Mouse (Mus musculus) hematopoietic stem cell, adult 5-6 weeks (primary cell): ENCODE measurements at regions not wholly inside any gene's neighbourhood (a gene's known extent, or its start where the extent isn't known, plus 50 kb on each side); places are given as distances from the start of the nearest gene placed in this dataset.

Source experiments
- ATAC-seq, 2 experiments: fragments of 125-278 bp in 1 of 2; replicated peaks in 1 of 2; 2 replicates each; pipeline ENCODE4 v1.8.0; 2016 to 2017; ENCODE audit warnings: inconsistent platforms in 2 of 2, mild to moderate bottlenecking in 2 of 2, moderate number of reproducible peaks in 2 of 2, low read depth in 1 of 2, moderate TSS enrichment in 1 of 2; ENCODE audit not compliant: low FRiP score in 2 of 2, poor library complexity in 2 of 2, severe bottlenecking in 2 of 2, insufficient read depth in 1 of 2, low TSS enrichment in 1 of 2

DNA sequence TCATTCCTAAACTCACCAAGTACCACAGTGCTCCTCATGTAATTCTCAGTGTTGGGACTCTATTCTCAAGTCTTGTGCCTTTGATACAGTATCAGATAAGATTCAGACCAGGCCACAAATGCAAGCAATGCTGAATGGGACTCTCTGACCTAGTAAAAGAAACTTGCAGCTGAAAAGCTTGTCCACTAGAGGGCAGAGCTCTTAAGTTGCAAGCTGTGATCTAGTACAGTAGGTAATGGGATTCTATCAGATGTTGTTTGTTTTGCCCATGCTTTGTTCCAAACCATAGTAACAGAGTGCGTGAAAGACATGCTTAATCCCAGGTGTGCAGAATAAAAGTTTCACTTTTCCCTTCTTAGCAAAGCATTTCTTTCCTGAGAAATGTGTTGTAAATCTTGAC is 383.2 kb upstream of the Chrm2 start:
- ATAC-seq: peak; percentile 56 to 82

- no peak for ATAC-seq
Measured at GRCm38 (mm10) chr6:36002090-36002489, 385.8 kb upstream of the Chrm2 start.

GRCm38 (mm10) chr6:35988891-35989290 is 399.0 kb upstream of the Chrm2 start:
- ATAC-seq: peak; percentile 92 to 95

DNA sequence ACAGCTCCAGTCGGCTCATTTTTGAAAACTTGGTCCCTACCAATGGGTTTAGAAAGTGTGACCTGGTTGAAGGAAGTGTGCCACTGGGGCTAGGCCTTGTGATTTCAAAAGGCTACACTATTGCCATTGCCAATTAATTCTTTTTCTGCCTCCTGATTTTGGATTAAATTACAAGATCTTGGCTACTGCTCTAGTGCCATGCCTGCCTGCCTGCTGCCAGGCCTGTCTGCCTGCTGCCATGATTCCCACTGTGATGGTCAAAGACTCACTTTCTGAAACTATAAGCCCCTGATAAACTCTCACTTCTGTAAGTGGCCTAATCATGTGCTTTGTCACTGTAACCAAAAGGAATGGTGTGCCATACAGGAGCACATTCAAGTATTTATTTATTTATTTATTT is 400.4 kb upstream of the Mtpn start:
- no peak for ATAC-seq

DNA sequence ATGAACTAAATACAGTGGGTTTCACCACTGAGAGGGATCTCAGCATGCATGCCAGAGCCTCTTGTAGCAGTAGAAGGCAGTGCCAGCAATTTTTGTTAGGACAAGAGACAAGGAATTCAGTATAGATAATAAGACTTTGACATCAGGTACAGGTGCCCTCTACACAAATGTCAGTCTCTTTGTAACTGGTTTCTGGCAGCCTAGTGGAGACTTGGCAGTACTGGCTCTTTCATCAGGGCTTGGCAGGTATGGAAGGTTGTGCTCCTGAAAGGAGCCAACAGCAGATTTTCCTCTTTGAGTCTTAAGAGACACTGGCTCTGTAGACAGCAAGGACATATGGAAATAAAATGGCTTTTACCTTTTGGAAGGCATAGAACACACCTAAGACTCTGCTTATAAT is 384.5 kb upstream of the Mtpn start:
- ATAC-seq: no peak

DNA sequence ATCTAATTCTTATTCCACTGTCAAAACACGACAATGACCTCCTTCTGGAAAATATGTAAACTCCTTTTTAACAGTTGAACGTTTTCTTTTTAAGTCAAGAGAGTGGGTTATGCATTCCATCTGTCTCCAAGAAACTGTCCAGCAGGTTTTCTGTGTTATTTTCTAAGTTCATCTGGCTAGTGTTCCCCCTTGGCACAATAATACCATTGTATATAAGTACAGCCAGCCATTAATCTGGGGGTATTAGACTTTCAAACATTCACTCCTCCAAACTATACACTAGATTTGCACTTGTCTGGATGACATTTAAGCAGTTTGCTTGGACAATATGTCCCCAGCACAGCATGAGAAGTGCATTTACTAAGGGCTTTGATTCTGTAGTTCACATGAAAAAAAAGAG is 358.3 kb upstream of the Mtpn start:
- no peak for ATAC-seq

DNA sequence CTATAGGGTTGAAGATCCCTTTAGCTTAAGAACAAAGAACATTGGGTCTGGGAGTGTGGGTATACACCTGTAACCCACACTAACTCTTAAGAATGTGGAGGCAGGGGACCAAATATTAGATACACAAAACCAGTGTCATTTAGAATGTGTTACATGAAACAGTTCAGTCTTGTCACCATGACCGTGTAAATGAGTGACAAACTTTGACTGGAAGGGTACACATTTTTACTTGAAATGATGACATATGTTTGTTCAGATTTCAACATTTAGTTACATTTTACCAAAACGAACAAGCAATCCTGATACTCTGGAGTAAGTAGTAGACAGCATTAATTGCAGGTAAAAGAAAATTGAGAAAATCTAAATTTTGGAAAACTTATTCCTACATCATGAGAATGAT is 356.0 kb upstream of the Mtpn start:
- ATAC-seq: no peak

- ATAC-seq: no peak
Measured at GRCm38 (mm10) chr6:35874671-35875070, 335.0 kb upstream of the Mtpn start.

GRCm38 (mm10) chr6:35871388-35871787 is 331.7 kb upstream of the Mtpn start:
- no peak for ATAC-seq

GRCm38 (mm10) chr6:35864218-35864617 is 324.5 kb upstream of the Mtpn start:
- ATAC-seq: no peak

- no peak for ATAC-seq
Measured at GRCm38 (mm10) chr6:35853993-35854392, 314.3 kb upstream of the Mtpn start.

DNA sequence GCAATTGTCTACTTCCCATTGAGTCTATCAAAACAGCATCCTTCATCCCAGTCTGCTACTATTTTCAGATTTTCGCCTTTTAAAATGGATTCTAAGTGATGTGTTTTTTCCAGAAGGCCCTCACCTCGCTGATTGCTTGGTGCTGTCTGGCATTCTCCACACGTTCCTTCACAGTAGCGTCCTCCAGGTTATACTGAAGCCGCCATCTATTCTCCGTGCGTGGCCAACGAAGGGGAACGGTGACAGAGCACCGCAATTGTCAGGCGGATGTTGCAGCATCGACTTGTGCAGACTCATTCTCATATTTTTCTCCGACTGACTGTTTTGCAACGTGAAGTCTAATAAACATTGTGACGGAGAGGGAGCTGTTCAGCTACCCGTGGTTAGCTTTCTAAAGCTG is 277.0 kb upstream of the Mtpn start:
- ATAC-seq: no peak

DNA sequence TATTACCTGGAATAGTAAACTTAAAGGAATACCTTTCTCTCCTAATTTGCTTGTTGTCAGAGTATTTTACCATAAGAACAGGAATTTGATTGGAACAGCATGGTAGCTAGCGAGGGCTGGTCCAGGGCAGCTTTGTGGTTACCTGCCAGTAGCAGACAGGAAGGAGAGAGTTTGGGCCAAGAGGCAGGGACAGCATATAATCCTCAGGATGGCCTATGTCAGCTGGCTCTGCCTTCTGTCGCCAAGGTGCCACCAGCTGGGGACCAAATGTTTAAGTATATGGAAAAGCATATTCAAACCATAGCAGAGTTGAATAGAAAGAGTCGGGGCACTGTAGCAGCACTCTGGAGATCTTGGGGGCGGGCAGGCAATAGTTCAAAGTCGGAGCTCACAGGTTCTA is 274.8 kb upstream of the Mtpn start:
- ATAC-seq: no peak

DNA sequence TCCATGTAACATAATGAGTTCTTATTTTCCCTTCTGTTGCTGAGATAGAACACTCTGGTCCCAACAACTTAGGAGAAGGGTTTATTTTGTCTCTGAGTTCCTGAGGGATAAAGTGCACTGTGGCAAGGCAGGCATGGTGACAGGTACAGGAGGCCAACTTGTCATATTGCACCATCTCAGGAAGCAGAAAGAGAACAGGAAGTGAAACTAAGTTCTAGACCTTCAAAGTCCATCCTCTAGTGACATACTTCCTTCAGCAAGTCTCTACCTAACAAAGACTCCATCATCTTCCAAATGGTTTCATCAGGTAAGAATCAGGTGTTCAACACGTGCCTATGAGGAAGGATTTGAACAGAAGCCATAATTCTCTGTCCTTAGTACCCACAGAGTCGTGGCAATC is 266.1 kb upstream of the Mtpn start:
- ATAC-seq: no peak

DNA sequence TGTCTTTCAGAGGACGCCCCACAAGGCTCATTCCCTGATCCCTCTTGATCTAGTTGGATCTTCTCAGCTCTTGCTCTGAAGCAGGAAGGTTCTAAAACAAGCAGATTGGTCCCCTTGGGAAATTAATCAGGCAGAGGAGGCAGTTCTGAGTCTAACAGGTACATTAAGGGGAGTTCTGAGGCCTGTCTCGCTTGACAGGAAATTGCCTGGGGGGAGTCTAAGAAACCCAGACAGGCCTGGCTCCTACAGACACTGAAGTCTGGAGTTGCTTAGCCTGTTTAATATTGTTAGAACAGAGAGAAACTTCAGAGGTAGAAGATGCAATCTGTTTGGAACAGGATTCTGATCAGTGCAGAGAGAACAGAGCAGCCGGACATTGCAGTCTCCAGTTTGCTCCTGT is 264.4 kb upstream of the Mtpn start:
- no peak for ATAC-seq

DNA sequence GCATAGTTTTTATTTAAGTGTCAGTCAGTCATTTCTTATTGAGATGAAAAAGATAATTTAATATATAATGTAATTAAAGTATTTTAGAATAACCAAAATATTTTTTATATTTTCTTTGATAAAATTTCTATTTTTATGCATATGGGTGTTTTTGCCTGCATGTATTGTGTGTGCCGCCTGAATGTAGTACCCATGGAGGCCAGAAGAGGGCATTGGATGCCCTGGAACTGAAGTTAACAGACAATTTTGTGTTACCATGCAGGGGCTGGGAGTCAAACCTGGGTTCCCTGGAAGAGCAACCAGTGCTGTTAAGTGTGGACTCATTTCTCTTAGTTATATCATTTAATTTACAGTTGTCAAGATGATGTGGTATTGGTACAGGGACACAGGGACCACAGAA is 240.0 kb upstream of the Mtpn start:
- no peak for ATAC-seq

DNA sequence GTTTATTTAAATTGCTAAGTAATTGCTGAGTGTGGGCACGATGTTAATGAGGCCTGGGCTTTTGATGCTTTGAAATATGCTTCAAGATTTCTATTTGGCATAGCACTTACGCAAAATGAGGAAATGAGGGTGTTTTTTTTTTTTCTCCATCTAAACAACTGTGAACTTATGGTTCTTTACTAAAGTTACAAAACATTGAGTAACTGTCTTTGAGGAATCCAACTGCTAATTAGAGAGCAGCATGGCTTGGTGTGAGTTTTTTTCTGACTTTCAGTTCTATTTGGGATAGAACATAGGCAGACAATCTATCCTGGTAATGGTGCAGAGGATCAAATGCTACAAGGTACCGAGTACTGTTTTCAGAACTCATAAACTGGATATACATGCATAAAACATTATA is 231.2 kb upstream of the Mtpn start:
- no peak for ATAC-seq

DNA sequence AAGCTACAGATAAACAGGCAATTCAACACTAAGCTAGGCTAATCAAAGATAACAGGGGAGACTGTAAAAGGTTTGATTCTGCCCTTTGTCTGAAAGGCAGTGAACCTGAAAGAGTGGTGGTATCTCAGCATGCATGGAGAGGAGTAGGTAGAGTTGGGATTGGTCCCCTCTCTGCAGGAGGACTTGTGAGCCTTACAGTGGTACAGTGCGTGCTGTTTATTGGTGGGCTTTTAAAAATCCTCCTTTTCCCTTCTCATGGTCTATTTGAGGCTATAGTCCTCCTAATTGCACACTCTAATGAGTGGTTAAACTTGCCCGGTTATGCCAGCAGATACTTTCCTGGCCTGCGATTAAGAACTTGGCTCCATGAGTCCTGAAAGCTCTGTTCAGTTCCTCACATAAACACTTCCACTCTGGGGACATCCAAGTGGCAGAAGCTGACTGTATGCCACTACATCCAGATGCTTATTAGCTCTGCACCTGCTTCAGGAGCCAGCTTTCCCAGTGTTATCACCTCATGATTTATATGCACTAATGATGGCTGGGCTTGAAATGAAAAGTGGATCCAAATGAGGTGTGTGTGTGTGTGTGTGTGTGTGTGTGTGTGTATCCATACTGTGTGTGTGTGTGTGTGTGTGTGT is 220.0 kb upstream of the Mtpn start:
- no peak for ATAC-seq

DNA sequence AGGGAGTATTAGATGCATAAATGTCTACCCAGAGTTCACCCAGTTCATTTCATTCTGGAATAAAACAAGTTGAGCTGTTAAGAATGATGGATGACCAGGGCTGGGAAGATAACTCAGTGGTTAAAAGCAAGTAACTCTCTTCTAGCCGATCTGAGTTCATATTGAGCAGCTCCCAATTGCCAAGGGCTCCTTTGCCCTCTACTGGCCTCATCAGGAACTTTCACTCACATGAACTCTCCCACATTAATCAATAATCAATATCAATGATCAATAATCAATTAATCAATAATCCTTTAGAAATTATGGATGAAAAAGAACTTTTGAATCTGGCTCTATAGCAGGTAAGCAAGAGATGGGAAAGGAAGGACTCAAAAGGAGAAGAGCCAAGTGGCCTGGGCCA is 206.3 kb upstream of the Mtpn start:
- no peak for ATAC-seq

DNA sequence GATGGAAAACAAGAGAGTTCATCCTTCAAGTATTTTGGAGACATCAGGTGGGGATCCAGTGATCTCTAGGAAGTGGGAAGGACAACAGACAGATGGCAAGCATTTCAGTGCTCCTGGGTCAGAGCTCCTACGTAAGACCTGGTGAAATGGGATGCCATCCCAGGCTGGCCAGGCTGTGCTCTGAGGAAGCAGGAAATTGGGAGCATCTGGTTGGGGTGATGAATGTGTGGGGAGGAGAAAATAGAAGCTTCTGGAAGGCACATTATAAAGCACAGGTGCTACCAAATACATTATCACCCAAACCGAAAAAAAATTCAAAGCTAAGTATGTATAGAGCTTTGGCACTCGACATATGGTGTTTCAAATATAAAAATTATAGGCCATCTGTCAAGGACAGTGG is 165.9 kb upstream of the Mtpn start:
- ATAC-seq: no peak
